Mouse (Mus musculus) c-Kit-positive CD71-positive TER-119-positive erythroid progenitor cells, embryonic 14.5 days (primary cell): ENCODE results near the gene Ablim2.

Experiments
- DNase-seq: peaks from one replicate; pipeline ENCODE4 v3.0.0-alpha.2; 2013; ENCODE audit warnings: low spot score

Ablim2 gene

DNA sequence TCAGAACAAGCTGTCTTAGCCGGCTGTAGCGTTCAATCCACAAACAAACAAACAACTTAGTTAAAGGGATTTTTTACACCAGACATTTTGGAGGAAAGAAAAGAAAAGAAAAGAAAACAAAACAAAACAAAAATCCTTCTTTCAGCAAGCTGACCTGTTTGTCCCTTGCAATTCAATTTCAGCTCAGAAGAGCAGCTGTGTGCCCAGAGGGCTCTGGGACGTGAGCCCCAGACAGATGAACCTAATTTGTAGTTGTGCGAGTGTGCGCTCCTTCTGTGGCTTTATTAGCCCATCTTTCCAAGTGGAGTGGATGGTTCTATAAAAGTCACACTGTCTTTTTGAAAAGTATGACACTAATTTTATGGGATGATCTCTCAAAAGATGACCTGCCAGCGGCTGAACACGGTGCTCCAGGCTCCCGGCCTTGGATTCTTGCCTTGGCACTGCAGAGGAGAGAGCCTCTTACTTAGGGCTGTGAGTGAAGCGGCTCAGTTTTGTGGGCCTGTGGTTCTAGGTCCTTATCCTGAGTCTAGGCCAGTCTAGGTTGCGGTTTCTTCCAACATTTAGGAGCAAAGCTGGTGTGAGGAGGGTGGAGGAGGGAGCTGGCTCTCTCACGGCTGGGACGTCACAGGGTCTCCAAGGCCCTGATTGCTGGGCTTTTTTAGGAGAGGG lies 158.1 kb downstream of the Ablim2 start:
- DNase-seq = no peak

DNA sequence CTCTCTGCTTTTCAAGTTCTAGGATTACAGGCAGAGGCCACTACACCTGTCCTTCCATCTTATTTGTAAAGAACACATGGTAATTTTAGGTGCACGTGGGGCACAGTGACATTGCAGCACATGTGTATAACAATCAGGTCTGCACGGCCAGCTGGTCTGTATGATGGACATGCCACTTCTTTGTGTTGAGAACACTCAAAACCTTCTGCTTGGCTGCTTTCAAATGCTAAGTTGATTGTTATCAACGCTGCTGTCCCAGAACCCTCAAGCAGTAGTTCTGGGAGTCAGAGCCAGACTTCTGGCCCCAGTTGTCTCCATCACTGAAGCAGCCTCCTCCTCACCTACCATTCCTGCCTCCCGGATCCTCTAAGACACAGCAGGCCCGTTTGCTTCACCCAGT lies 159.0 kb downstream of the Ablim2 start:
- DNase-seq = no peak

DNA sequence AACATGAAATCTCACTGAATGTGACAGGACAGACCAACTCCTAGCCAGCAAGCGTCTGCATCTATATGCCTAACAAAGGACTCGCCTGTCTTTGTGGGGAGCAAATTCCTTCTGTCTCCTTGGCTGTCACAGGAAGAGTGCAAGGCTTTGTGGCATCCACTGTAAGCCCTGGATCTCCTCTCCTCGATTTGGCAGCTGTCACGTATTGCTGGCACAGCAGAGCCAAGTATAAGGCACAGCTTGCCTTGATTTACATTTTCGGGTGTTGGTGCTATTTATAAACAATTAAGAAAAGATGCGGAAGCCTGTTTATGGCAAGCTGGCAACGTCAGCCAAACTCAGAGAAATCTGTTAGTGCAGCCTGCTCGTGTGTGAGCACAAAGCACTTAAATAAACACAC lies 160.7 kb downstream of the Ablim2 start:
- no peak for DNase-seq

DNA sequence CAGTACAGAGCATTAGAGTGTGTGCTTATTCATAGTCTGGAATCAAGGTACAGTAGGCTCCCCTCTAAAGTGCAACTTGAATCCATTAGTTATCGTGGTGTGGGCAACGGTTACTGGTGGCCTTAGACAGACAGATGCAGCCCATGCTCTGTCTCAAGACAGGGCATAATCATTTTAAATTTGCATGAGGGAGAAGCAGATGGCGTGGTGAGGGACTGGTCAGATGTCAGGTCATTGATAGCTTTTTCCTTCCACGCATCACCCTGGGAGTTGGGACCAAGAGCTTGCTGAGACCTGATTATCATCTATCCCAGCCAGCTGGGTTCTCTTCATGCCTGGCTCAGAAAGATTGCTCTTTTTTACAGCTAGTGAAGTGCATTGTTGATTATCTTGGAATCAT lies 162.4 kb downstream of the Ablim2 start:
- no peak for DNase-seq

DNA sequence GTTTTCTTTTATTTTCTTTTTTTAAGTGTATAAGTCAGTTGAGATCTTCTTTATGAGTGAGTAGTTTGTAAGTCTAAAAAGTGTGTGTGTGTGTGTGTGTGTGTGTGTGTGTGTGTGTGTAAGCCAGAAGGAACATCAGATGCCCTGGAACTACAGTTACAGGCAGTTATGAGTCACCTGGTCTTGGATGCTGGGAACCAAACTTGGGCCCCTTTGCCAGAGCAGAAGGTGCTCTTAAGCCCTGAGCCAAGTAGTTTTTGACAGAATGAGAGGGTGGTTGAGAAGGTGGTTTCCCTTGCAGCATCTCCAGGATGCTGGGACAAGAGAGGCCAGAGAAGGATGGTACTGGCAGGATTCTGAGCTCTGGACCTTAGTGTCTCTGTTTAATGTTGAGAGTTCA lies 162.9 kb downstream of the Ablim2 start:
- DNase-seq = no peak

DNA sequence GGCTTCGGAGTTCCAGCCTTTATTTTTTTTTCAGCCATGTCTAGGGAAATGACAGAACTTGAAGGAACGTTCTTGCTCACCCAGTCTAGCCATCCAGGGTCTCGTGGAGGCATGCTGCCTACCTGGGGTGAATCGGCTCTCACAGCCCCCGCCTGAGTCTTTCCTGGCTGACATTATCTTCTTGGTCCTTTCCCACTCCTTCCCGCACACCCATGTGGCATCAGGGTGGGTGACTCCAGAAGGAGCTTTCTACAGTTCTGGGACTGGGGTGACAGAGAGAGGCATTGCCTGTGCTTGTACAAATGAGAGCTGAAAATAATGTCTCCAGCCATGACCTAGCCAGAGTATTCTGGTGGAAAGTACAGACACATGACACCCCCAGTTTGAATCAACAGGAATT lies 163.5 kb downstream of the Ablim2 start:
- no peak for DNase-seq

DNA sequence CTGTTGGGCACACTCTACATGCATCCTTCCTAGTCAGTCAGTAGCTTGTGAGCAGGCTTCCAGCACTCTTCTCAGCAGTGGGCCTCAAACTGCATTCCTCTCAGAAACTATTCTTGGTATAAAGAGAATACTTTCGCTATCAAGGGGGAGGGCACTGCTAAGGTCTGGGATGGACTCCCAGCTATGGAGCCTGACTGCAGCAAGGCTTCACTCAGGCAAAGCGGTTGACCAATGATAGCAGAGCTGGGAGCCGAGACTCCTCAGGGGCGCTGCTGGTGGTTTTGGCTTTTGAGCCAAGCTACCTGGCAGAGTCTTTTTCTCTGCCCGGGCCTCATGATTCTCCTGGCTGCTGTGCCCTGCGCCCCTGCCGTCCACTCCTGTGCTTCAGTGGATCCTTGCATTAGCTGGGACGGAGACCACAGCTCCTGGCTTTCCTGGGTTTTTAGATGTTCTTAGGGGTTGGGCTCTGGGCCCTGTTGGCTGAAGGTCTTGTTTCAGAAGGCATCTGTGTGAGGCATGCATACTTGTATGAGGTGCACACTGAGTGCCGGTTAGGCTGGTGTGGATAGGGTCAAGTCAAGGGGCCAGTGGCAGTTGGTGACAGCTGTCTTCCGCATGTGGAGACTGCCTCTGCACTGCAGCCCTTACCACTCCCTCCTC lies 164.0 kb downstream of the Ablim2 start:
- no peak for DNase-seq

DNA sequence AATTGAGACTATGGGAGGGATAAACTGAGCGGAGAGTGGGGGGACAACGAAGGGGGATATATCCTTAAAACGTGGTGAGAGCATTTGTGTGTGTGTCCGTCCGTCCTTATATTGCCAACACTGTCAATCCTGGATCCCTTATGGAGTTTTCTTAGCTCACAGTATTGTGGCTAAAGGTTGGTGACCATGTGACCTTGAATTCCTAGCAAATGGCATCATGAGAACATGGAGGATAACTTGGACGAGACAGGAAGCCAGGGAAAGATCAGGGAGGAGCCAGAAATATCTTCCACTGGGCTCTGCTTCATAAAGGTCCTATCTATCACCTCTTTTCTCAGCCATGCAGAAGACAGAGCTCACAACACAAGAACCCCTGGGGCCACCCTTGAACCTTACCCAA lies 165.8 kb downstream of the Ablim2 start:
- DNase-seq = no peak

DNA sequence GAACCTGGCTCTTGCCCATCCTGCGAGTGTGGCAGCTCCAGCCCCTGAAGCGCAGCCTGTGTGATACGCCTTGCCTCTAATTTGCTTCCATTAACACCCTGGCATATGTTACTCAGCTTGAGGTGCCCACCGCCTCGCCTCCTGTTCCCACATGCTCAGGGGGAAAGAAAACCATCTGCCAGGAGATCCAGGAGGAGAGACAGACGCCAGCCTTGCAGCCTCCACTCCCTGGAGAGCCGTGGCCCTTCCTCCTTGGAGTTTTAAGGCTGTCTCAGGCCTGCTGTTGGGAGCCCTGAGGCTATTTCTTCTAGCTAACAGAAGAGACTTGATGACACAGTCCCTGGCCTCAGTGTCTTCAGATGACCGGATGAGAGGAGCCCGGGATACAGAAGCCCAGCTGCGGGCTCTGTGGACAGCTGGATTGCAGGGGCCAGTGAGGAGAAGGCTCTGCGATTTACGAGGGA lies 167.5 kb downstream of the Ablim2 start:
- DNase-seq = no peak

DNA sequence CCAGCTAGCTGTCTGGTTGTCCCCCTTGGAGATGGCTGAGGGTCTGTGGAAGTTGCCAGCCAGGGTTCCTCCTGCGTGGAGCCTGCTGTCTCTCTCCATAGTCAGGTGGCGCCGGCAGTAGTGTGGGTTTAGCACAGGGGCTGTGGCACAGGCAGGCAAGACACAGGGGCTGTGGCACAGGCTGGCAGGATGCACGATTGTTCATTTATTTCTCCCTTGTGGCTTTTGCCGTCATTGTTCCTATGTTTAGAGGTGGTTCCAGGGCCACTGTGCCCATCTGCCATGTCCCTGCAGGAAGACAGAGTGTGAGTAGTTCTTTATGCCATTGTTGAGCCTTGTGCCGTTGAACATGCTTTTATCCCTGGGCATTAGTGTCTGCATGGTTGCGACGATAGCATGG lies 168.8 kb downstream of the Ablim2 start:
- DNase-seq = no peak

DNA sequence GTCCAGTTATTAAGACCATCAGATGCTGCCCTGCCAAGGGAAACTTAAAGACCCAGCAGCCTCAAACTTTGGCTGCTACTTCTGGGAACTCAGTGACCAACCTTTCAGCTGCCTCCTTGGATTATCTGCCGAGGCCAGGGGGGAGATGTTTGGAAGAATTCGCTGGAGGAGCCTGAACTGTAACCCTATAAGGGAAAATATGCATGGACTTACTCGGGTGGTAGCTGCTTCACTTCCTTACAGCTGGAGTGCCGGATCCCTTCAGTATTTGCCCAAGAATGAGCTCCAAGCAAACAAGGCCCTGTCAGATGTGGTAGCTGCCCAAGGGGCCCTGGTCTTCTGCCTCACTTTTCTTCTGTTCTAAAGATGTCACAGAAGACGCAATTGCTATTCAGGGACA lies 173.6 kb downstream of the Ablim2 start:
- no peak for DNase-seq

DNA sequence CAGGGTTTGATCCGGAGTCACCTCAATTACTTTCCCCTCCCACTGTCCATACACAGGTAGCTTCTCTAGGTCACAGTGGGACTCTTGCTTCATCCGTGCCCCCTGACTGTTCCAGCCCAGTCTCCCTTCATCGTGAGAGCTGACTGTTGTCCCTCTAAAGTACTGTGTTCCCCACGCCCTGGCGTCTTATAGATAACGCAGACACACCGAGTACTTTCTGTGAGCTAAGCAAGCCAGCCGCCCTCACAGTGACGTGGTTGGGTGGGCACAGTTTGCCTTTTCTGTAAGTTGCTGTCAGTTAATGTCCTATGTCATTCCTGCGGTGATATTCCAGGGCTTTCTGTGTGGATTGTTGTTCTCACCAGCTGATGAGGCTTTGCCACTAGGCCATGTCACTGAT lies 175.4 kb downstream of the Ablim2 start:
- no peak for DNase-seq
